Mouse (Mus musculus) kidney, postnatal 25 days (tissue): ENCODE measurements around the gene Vmp1.

ENCODE experiments used
- DNase-seq, 2 experiments: peaks; one replicate each; pipeline ENCODE4 v3.0.0; 2021; ENCODE audit warnings: mixed read lengths in 2 of 2

The Vmp1 gene

DNA sequence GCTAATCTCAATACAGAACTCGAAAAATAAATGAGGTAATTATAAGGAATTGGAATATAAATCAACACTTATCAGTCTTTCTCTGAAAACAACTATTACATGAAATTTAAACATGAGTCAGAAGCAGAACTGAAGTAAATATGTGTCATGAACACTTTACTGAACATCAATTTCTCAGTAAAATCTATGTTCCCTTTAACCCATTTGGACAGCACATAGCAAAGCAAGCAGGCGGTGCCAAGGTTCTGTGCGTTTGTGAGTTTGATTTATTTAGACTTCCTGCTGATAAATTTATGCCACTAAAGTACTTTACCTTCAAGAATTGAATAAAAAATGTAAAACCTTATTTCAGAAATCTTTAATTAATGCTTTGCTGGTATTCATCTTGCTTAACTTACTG lies 54.2 kb downstream of the Vmp1 start:
- no peak for DNase-seq

DNA sequence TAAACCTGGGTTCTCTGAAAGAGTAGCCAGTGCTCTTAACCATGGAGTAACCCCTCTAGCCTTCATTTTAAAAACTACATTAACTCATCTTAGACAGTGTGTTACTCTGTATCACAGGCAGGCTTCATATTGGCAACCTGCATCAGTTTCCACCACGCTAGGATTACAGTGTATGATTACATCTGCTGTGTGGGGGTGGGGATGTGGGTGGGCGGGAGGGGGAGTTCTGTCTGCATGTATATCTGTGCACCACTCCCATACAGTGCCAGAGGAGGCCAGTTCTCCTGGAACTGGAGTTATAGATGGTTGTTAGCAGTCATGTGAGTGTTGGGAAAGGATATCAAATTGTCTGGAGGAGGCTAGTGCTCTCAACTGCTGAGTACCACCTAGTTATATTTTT lies 55.2 kb downstream of the Vmp1 start:
- DNase-seq = no peak

DNA sequence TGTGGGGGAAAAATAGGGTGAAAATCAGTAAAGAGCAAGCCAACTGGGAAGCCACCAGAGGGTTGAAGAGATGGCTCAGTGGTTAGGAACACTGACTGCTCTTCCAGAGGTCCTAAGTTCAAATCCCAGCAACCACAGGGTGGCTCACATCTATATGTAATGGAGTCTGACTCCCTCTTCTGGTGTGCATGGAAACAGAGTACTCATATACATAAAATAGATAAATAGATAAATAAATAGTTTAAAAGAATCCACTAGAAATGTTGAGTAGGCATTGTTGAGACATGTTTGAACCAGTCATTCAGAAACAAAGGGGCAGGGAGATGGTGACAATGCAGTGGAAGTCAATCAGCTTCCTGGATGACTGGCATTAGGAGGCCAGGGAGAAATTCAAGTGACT lies 56.0 kb downstream of the Vmp1 start:
- DNase-seq = no peak

- no peak for DNase-seq
Measured at GRCm38 (mm10) chr11:86626714-86627113, 56.9 kb downstream of the Vmp1 start.

GRCm38 (mm10) chr11:86624237-86624941 lies 59.2 kb downstream of the Vmp1 start:
- no peak for DNase-seq

- no peak for DNase-seq
Measured at GRCm38 (mm10) chr11:86623402-86624010, 60.1 kb downstream of the Vmp1 start.

DNA sequence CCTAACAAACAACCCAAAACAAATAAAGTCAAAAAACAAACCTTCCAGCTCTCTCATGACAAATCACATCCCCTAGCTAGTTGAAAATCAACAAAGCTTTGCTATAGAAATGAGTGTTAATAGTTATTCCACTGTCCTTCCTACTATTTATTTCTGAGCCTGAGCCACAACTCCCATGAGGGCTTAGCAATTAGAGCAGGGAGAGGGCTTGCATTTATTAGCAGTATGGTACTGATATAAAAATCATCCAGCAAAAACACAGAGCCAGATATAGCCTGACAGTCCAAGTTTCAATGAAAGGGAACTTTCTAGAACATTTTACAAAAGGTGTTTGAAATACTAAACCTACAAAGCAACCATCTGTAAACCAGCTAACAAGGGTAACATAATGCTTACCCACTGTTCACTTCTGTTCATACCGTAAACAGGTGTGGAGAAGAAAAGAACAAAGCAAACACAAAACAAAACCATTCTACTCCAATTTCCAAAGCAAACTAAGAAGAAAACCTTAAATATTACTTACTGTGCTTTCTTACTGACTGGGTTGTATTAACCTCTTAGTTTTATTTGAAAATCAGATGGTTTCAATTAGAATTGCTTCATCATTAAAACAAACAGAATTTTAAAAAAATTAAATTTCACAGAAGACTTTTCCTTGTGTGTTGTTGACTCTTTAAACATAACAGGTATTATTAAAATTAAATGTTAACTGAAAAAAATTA lies 61.3 kb downstream of the Vmp1 start:
- DNase-seq = no peak

GRCm38 (mm10) chr11:86621139-86621538 lies 62.5 kb downstream of the Vmp1 start:
- peak in 1 of 2 experiments; percentile 9 for DNase-seq

DNA sequence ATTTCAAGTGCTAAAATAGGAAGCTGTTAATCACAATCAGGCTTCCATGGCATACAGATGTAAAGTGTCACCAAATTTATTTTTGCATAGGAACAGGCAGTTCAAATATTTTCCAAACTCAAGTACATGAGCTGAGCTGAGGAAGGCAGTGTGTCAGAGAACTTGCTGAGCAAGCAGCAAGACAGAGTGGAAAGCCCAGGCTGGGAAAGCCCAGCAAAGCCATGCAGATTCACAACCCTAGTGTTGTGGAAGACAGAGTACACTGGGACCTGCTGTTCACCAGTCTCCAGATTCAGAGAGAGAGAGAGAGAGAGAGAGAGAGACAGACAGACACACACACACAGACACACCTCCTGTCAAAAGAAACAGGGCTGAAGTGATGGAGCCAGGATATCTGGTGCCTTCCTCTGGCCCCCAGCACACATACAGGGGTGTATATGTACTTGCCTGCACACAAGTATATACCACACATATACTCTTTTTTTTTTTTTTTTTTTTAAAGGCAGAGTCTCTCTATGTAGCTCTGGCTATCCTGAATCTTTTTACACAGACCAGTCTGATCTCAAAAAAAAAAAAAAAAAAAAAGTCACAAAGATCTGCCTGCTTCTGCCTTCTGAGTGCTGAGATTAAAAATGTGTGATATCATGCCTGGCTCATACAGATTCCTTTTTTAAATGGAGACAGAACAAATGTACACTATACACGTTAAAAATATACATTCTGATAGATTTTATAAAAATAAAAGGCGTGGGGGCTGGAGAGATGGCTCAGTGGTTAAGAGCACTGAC lies 64.9 kb downstream of the Vmp1 start:
- DNase-seq = no peak

- no peak for DNase-seq
Measured at GRCm38 (mm10) chr11:86614607-86615006, 69.0 kb downstream of the Vmp1 start.

GRCm38 (mm10) chr11:86614056-86614530 lies 69.5 kb downstream of the Vmp1 start:
- no peak for DNase-seq

DNA sequence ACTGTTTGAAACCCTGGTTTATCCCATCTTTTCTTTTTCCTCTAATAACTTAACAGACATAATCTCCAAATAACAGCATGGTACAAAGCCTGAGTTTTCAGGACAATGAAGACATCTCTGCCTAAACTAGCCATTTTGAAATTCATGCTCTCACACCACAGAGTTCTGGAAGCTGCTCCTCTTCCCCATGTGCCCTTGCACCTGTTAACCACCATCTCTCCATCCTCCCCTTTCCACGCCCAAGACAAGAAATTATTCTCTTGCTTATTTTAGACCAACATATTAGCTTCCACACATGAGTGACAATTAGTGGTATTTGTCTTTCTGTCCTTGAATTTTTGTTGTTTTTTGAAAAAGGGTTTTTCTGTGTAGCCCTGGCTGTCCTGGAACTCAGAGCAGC lies 71.6 kb downstream of the Vmp1 start:
- no peak for DNase-seq

- DNase-seq = no peak
Measured at GRCm38 (mm10) chr11:86610239-86610638, 73.4 kb downstream of the Vmp1 start.

GRCm38 (mm10) chr11:86607808-86608350 lies 75.8 kb downstream of the Vmp1 start:
- no peak for DNase-seq

GRCm38 (mm10) chr11:86606621-86607339 lies 76.9 kb downstream of the Vmp1 start:
- no peak for DNase-seq

- DNase-seq = no peak
Measured at GRCm38 (mm10) chr11:86604732-86605520, 78.7 kb downstream of the Vmp1 start.

- DNase-seq = no peak
Measured at GRCm38 (mm10) chr11:86604289-86604688, 79.3 kb downstream of the Vmp1 start.

GRCm38 (mm10) chr11:86603719-86604118 lies 79.9 kb downstream of the Vmp1 start:
- DNase-seq = no peak

GRCm38 (mm10) chr11:86602116-86602515 lies 81.5 kb downstream of the Vmp1 start:
- DNase-seq = no peak

GRCm38 (mm10) chr11:86600209-86600557 lies 83.5 kb downstream of the Vmp1 start:
- DNase-seq = no peak
